Mouse (Mus musculus) thymus, postnatal 4 days (tissue): Measurements from ENCODE around the gene Isy1.

ENCODE experiments used
- DNase-seq: peaks from one replicate; pipeline ENCODE4 v3.0.0; 2021

Gene Isy1

DNA sequence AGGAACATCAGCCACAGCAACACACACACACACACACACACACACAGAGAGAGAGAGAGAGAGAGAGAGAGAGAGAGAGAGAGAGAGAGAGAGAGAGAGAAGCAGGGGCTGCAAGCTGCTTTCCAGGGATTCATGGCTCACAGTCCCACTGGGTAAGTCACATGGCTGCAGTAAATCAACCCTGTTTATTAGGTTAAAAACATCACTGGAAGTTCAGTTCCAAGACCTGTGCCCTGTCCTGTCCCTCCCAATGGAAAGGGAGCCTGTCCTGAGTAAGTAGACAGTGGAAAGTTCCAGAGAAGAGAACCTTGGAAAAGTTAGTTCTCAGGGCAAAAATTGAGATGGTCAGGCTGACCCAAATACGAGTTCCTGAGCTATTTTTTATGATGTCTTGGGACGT is 41.3 kb downstream of the Isy1 start:
- DNase-seq, result no peak

DNA sequence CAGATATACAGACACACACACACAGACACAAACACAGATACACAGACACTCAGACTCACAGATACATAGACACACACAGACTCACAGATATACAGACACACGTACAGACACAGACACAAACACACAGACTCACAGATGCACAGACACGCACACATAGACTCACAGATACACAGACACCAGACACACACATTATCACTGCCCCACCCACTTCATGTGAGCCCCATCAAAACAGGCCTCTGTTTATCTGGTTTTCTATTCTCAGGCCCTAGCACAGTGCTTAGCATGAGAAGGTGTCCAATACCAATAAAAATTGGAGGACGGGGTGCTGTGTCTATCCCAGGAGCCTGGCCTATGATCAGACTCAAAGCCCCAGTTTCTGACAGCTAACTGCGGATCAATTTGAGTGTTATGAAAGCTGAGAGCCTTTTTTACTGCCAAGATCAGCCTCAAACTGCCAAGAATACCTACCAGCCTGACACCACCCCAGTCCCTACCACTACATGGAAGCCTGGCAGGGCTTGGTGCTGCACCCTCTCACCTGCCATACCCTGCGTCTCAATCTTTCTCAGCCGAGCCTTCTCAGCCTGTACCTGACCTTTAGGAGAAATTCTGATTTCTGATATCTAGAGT is 42.2 kb downstream of the Isy1 start:
- no peak for DNase-seq

DNA sequence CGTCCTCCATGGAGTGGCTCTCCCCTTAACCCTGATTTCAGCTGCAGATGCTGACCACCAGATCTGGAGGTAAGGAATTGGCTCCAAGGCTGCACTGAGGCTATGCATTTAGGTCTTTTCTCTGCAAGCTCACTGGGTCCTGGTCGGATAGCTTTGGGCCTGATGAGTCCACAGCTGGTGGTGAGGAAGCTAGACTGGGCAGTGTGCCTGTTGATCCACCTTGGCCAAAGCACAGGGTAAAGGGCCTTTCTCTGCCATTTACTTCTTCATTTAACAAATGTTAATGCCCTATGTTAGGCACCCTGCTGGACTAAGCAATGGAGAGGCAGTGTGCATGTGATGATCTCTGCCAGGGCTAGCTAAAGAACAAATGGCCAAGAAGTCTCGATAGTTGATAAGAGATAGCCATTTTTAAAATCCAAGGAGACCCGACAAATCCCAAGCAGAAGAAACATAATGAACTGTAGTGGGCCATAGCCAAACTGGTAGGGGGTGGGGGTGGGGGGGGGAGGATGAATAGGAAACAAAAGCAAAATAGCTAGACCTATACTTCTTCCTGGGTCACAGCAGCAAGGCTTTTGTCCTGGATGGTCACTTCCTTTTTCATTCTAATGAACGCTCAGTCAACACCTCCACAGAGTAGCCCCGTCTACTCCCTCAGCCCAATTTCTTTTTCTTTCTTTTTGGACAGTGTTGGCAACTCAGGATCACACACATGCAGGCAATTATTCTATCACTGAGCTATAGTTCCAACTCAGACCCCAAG is 43.0 kb downstream of the Isy1 start:
- no peak for DNase-seq

DNA sequence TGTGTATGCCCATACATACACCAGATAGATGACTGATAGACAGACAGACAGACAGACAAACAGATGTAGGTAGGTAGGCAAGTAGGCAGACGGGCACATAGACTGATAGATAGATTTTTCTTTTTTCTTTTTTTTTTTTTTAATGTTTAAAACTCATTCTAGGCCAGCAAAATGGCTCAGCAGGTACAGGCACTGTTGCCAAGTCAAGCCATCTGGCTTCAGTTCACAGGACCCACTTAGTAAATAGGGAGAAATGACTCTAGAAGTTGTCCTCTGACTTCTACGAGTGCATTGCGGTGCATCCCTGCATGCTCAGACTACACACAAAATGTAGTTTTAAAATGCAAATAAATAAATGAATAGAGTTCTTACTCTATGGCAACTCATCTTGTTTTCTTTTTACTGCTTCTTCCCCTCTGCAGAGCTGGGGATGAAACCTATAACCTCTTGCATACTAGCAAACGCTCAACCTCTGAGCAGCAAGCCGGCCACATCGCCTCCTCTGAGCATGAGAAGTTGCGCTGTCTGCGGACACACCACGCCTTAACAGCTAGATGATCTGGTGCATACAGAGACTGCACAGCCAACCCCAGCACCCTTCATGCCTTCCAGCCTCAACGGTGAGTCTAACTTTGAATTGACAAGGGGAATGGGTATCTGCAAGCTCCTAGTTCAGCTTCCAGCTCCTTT is 44.6 kb downstream of the Isy1 start:
- DNase-seq, result no peak

DNA sequence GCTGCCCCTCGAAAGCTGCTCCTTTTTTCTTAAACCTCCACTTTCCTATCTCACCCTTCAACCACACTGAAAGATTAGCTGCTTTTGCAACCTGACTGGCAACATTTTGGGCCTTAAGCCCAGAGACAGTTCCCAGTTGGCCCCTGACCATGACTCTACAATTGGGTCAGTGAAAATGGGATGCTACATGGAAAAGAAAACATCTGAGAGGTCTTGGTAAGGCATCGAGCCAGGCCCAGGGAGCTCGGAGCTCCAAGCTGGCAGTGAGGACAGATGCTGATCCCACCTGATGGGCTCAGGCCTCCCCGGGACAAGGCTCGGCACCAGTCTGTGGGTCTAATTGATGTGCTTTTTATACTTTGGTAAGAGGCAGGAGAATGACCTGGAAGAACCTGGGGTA is 46.8 kb downstream of the Isy1 start:
- no peak for DNase-seq

DNA sequence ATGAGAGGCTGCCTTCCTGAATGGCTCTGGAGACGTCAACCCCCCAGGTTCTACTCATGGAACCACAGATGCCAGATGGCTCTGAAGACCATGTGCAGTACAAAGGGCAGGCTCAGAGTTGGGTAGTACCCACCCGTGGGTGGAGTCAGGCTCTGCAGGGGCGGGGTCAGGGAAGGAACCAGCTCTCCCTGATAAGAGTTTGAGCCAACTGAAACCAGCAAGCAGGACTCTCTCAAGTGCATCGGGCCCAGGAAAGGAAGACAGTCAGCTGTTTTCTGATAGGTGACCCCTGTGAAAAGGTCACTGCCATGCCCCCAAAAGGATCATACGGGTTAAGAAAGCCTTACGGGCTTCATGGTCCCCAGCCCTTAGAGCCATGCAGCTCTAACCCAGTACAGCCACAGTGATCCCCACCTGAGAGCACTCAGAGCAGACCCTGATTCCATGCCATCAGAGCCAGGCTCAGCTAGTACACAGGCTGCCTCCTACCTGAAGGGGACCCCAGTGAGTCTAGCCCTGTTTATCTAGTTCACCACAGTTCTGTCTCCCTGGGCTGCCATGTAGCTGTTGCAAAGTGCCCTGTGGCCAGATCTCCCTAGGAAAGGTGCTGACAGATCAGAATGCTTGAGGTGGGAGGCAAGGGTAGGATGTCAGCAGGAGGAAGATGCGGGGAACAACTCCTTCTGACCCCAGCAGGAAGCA is 47.7 kb downstream of the Isy1 start:
- peak; percentile 59 for DNase-seq

DNA sequence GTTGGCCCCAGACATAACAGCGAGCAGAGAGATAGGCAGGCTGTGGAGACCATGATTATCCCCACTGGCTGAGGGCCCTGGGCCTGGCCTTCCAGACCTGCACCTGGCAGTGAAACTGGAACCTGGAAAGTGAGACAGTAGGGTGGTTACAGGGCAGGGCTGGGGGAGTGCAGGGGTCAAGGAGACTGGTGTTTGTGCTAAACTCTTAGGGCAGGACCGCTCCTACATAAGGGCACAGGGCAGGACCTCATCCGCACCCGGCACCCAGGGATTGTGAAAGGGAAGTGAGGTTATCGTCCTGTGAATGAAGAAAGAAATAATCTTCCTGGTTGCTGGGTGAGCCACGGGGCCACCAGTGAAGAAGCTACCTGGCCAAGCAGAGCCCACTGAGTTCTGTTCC is 48.8 kb downstream of the Isy1 start:
- DNase-seq, result no peak

DNA sequence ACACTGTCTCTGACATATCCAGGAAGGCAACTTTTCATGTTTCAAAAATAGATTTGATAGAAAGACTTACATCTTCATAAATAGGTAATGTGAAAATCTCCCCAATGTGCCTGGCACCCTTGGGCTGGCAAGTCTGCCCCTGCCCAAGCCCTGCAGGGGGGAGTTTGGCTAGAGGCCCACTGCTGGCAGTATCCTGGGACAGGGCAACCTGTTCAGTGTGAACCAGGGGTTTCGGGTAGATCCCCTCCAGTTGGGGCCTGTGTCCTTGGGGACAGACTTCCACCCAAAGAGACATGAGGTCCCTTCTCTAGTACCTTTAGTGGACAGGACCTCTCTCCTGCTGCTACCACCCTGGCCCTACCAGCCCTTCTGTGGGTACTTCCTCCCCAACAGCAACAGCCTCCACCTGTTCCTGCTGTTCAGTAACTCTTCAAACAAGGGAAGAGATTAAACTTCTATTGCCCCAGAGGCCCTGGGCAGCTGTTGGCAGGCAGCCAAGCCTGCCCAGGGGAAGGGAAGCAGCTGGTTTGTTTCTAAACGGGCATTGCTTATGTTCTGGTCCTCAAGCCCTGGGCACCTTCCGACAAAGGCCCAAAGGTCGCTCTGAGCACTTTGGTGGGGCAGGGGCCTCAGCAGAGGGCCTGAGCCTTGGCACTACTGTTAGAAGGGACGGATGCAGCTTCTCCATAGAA is 49.6 kb downstream of the Isy1 start:
- DNase-seq, result no peak

DNA sequence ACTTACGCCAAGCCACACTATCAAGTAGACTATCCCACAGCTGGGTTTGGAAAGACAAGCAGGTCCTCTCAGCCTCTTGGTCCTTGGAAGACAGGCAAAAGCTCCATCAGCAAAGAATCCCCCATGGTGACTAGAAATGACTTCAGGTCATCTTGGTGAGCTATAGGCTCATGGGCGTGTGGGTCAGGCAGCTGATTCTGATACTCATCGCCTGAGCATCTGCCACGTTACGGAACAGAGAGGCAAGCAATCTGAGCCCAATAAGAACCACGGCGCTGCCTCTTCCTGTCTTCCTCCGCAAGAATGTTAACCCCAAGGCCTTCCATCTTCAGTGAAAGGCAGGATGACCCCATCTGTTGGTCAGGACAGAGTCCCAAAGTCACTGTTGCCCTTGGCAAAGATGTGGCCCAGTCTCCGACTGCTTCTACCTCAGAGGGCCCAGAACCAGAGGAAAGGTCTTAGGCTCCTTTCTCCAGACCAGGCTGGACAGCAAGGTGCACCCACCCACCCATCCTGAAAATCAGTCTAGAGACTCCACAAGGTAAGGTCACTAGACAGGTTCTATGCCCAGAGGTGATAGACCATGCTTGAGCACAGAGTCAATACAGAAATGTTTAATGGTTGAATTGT is 50.2 kb downstream of the Isy1 start:
- DNase-seq, result no peak

DNA sequence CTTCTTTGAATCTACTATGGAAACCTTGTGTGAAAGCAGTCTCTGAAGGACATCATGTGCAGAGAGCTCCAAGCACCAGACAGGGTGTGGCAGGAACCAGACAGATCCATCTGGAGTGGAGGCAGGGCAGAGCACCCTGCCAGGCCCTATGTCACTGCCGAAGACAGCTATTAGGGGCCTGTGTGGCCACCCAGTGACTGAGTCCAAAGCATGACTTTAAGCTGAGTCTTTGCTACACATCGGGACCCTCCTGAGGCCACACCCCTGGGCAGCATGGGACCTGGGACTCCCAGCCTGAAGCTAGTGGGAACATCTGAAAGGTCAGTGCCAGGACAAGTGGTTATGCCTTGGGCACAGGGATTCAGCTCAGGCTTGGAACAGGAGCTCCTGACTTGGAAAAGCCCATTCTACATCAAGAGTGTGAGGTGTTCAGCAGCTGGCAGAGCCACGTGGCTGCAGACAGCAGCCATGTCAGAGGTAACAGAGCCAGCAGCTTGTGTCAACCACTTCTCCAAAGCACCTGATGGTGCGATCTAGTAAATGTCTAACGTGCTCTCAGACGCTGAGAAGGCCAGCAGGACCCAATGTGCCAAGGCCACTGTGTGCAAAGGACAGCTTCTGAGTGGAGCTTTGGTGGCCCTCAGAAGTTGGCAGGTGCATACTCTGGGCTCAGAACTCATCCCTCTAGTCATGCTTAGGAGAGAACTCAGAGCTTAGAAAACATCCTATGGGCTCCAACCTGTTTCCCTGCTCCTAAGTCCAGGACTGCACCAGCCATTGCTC is 51.3 kb downstream of the Isy1 start:
- no peak for DNase-seq

DNA sequence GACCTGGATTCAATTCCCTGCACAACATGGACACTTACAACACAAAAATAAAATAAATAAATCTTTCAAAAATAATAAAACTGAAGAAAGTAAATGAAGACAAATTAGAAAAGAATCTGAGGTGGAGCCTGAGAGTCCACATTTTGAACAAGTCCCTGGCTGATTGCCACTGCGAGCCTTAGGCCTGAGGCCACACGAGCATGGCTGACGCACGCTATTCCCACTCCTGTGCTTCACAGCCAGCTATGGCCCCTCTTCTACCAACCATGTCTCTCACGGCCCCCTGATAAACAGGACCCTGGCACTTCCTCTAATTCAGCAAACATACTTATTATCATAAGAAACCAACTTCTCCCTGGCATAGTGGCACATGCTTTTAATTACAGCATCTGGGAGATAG is 52.0 kb downstream of the Isy1 start:
- no peak for DNase-seq

DNA sequence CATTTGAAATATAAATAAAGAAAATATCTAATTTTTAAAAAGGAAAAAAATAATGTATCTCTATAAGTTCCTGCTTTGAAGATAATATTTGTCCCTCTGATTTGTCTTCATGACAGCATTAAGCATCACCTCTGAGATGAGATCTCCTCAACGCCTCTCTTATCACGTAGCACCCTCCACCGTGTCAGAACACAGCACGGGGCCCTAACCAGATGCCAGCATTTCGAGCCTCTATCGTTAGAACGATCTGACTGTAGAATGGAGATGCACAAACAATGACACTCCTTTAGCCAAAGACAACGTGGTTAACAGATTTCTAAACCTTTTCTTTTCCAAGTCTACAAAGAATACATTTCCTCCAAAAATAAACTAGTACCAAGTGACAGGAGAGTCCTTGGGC is 54.6 kb downstream of the Isy1 start:
- no peak for DNase-seq

DNA sequence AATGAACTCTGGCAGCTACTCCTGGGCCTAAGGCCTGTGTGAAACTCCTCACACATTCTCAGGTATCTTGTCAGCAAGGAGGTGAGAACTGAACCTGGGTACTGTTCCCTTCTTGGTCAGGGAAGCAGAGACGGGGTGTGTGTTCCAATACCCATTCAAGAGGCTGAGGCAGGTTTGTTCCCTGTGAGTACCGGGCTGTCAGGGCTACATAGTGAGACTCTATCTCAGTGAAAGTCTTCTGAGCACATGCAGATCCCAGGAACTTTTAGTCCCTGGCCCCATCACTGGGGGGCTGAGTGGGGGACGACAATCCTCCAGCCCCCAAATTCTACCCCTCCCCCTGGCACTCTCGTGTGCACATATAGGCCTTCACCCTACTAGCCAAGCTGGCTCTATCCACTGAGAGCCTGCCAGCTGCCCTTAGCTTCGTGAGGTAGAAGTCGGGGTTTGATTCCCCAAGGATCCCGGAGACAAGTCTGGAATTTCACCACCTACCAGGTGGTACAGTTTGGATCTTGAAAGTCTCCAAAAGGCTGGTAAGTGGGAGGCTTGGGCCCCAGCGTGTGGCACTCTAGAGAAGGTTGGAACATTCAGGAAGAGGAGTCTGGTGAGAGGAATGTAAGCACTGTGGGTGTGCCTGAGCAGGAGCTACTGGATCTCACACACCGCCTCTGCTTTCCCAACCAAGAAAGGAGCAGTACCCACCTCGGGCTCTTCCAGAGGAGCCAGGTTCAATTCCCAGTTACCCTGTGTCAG is 57.9 kb downstream of the Isy1 start:
- no peak for DNase-seq

DNA sequence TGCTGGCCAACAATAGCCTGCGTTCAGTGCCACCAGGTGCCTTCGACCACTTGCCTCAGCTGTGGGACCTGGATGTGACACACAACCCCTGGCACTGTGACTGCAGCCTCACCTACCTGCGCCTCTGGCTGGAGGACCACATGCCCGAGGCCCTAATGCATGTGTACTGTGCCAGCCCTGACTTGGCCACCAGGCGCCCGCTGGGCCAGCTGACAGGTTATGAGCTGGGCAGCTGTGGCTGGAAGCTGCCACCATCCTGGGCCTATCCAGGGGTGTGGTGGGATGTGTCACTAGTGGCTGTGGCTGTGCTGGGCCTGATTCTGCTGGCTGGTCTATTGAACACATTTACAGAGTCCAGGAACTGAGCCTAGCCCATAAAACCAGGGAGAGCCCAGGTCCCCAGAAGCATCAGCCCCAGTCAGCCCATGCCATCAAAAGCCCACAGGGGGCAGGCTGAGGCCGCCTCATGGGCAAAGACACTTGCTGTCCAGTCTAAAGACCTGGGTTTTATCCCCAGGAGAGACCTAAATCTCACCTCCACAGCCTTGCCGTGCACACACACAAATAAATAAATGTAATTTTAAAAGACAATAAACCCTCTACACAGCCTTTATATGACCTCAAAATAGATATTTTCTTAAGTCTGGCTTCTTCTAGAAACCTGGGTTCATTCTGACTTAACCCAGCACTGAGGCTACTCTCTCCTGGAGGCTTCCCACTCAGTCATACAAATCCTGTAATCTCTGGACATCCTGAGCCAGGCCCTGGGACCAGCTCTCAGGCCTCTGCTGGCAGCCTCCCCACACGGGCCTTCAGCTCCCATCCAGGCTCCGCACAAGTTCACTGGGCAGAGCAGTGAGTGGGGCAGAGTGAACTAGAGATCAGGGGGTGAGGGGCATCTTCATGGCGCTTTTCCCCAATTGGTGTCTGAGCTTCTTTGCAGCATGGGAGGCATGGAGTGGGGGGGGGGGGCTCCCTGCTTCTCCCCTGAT is 59.1 kb downstream of the Isy1 start:
- DNase-seq, result no peak

DNA sequence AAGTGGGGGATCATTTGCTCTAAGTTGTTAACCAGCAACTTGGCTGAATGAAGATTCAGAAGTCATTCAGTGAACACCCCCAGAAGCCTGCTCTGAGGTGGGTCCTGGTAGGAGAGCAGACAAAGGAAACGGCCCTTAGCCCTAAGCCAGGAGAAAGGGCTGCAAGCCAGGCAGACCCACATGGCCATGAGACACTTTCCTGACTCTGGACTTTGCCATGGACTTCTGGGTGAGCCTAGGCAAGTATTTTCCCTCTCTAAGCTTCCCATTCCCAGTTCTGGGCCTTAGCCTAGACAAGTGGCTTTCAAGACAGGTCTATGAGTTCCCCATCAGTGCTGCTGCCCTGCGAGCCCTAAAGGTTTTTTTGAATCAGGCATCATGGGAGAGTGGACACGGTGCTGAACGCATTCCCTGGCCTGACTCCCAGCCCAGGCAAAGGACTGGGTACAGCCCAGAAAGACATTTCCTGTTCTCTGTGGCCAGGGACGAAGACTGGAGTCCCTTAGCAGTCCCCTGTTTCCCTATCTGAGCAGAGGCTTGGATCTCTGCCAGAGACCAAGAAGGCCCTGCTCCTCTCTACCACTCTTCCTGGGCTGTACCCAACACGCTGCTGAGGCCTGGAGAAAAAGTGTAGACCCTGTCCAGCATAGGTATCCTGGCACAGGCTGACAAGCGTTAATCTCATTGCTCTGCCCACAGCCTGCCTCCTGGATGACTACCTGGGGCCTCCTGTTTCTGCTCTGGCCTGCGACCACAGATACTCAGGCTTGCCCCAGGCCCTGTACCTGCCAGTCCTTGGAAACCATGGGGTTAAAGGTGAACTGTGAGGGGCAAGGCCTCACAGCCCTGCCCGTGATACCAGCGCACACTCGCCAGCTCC is 60.1 kb downstream of the Isy1 start:
- no peak for DNase-seq

DNA sequence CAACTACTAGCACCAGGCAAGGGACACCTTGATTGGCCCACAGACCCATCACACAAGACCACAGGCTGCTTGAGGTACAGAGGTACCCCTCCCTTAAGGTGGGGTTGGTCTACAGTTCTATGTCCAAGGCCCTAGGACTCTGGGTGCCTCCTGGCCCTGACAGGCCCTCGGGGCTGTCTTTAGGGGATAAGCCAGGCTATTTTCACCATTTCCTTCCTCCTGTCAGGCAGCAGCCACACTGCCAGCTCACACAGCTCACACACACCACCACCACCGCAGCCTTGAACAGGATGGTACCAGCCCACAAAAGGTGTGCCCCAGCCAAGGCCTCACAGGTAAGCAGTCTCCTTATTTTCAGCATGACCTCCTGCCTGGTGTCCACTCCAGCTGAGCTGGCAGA is 60.8 kb downstream of the Isy1 start, which contains the start of gene Gp9:
Gp9 (plus strand) TSS at position 231 of the 400 bp plus-strand sequence.
- DNase-seq, result no peak

DNA sequence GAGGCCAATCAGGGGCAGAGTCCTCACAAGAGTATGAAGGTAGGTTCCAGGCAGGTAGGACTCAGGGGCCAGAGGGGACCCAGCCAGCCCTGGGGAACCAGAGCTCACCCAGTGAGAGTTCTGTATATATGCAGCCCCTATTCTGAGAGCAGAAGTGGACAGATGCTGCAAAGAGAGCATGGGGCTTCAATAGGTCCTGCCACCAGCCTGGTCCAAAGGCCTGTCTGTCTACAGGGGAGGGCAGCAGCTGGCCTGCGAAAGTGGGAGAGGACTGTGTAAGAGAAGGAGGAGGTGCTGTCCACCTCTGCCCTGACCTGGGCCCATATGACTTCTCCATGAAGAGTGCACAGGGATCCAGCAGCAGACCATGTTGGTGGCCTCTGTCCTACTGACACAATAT is 61.9 kb downstream of the Isy1 start:
- DNase-seq, result no peak

DNA sequence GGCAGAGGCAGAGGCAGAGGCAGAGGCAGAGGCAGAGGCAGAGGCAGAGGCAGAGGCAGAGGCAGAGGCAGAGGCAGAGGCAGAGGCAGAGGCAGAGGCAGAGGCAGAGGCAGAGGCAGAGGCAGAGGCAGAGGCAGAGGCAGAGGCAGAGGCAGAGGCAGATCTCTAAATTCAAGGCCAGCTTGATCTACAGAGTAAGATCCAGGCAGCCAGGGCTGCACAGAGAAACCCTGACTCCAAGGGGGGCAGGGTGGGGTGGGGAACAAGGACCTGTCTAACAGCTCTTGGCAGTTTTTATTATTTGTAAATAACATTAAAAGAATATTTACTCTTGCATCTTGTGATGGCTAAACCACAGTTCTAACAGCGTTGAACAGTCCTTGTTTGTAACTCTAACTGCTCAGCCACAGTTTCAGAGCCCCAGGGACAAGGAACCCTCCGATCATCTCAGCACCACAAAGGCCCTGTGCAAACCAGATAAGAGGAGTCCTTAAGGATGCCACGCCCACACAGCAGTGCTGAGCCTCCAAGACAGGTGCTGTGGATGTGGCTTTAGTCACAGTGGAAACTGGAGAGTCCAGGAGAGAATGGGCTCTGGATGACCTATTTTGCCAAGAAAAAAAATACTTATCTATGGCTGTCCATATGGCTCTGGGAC is 62.9 kb downstream of the Isy1 start:
- DNase-seq, result no peak
